Mouse (Mus musculus) adrenal gland, postnatal 14 days (tissue): ENCODE measurements around the gene Iqschfp. TPM values are rescaled to one million over a fixed set of nuclear protein-coding genes. Genes with fewer than 3 reads are reported as not detected.
A peak's percentile ranks its signal among the peaks of the same experiment; 100 is the strongest.
"Not testable (repeated sequence)": the region's sequence is repeated elsewhere in the genome, so short reads cannot be mapped to it uniquely, and the experiment has no call there.

Source experiments
- DNase-seq: peaks from one replicate; pipeline ENCODE4 v3.0.0; 2021; ENCODE audit warnings: mixed read lengths
- total RNA-seq: library from RNA; stranded (reverse); gene quantifications from 2 replicates; pipeline ENCODE4 v1.2.3, GENCODE M21; 2021

Iqschfp gene
- total RNA-seq, 1 experiment from 2014 or later, result not detected

DNA sequence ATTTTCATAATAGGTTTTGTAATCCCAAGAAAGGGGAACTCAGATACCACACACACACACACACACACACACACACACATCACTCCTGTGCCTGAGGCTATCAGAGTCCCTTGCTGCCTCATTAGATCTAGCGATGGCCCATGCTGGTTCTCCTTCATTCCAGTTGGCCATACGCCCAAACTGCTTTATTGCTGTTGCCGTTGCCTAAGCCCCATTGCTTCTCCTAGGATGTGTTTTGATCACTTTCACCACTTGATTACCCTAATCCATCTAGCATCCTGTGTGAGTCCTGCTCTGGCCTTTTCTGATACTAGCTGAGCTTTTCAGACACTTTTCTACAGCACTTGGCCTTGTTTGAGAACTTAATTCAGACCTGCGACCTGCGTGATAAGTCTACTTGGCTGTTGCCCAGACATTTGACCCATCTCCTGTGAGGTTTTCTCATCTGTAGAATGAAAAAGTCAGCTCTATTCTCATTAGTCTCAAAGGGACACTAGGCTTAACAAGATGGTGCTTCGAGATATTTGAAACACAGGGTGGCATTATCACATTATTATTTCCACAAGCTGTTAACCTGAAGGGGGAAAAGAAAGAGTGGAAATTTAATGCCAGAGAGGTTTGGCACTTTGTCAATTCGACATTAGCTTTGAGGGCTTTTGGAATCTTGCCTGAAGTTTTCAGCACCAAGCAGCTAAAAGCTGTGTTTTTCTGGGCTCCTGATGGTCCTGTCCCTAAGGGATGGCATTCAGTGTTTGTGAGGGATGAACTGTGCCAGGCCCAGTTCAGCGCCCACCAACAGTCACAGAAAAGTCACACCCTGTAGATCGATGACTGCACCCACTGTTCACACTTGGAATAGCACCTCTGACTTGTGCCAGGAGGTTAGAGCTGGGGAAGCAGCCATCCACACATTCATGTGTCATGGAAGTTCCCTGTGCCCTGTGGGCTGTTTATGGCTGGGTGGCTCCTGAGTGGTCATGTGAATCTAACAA is 179.7 kb downstream of the Iqschfp start:
- DNase-seq, result no peak

GRCm38 (mm10) chr3:68077406-68077805 is 185.4 kb downstream of the Iqschfp start:
- DNase-seq, result no peak

GRCm38 (mm10) chr3:68085024-68085423 is 193.0 kb downstream of the Iqschfp start:
- DNase-seq, result no peak

DNA sequence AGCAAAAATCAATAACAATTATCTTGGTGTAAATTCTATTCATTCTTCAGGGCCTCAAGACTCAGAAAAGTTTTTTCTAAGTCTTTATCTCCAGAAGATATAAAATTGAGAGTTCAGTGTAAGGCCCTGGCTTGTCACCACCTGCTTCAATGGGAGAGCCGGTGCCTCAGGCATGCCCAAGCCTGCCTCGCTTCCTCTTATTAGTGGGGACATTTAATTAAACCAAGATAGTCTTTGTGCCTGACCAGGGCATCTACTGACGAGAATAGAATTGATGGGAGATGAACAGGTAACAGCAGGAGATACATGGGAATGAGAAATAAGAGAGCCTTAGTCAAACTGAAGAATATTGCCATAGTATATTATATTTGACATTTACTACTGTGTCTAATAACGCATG is 200.1 kb downstream of the Iqschfp start:
- no peak for DNase-seq

DNA sequence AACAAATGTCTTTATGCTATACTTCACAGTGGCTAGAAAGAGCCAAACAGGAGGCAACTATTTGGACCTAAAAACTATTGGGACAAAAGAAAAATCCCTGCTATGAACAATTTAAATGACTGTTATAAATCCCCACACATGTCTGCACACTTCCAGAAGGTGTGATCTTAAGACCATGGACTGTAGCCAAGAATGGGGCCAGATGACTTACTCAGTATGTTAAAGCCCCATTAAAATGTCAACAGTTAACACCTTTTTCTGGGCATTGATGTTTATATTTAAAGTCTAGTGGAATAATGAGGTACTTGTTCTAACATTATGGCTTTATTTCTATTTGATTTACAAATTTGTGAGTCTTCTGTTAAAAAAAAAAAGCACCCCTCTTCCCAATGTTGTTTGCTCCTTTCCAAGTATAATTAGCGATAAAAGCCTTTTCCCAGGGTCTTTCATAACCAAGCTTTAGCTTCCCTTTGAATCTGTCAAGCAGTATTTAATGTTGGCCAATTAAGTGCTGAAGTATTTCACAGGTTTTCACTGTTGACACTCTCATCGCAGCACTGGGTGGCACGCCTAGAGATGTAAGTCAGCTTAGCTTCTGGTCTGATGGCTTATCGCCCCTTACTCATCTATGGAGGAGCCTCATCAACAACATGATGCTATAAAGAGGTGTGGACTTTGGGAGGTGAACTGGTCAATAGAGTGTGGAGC is 204.8 kb downstream of the Iqschfp start:
- DNase-seq, result no peak

DNA sequence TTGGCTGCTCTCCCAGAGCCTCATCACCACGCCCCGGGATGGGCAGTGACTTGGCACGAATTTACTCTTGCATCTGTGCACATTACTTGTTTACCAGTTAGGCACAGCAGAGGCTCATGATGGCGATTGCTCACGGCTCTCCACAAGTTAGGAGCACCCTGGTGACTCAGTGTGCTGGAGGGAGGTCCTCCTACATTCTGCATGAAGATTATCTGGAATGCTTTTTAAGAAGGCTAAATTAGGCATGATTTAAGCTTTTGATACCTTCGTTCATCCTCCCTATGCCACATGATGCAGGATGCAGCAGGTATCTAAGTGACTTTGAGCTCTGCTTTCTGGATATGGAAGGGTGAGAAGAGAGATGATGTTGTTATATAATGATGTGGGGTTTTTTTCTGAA is 207.5 kb downstream of the Iqschfp start:
- not testable (repeated sequence) for DNase-seq

DNA sequence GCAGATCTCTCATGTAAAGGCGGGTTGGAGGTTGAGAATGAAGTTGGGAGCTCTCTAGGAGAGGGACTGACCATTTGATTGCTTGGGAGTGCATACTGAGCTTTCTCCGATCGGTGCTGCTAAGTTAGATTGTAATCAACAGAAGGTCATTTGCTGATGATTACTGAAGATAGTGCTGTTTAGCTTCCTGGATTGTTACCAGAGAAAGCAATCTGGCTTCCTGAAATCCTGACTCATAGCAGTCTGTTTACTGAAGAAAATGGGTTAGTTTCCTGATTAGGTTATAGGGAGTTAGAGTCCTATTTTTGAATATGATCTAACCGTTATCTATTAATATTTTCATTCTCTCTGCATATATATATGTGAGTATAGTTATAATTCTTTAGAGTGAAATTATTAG is 209.3 kb downstream of the Iqschfp start:
- DNase-seq, result no peak

GRCm38 (mm10) chr3:68105081-68105685 is 213.2 kb downstream of the Iqschfp start:
- no peak for DNase-seq

GRCm38 (mm10) chr3:68121338-68121737 is 229.3 kb downstream of the Iqschfp start:
- DNase-seq, result no peak

GRCm38 (mm10) chr3:68126284-68126856 is 234.3 kb downstream of the Iqschfp start:
- DNase-seq, result no peak

DNA sequence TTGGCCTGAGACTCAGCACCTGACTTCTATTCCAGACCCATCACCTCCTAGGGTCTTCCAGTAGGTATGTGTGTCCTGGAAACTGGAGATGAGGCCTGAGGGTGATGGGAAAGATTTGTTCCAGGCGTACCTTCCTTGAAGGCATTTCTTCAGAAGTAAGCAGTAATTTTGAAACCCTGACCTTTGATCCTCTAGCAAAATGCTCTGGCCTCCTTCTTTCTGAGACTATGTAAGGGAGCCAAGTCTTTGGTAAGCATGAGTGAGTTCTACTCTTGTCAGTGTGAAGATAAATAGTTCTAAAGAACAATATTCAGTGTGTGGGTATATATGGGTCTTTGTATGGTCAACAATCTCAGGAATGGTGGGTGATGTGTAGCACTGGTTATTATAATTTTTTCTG is 238.4 kb downstream of the Iqschfp start:
- DNase-seq, result no peak

DNA sequence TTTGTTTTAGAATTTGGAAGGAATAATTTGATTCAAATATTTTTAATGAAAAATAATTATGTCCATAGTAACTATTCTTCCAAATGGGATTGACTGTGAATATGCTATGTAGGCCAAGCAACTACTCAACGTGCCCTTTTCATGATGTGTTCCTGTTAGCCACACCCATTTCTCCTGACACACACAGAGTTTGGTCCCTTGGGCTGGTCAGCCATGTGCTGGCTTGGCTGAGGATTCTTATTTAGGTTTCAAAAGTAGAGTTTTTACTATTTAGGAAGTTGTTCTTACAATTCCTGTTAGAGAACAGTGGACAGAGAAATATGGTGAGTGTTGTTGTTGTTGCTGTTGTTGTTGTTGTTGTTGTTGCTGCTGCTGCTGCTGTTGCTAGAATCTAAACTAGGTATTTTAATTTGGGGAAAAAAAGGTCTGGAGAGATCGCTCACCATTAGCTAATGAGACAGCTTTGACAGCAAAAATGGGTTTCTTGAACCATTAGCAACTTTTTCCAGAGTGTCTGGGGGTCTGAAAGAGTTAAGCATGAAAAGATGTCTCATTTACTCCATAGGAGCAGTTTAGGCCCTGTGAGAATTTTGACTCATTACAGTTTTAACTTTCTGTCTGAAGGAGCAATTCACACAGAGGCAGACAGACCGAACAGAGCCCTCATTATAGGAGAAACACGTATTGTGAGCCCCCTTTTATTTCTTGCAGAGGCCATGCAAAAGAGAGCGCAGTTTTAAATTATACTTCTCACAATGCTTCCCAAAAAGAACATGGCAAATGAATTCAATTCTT is 247.0 kb downstream of the Iqschfp start:
- no peak for DNase-seq

DNA sequence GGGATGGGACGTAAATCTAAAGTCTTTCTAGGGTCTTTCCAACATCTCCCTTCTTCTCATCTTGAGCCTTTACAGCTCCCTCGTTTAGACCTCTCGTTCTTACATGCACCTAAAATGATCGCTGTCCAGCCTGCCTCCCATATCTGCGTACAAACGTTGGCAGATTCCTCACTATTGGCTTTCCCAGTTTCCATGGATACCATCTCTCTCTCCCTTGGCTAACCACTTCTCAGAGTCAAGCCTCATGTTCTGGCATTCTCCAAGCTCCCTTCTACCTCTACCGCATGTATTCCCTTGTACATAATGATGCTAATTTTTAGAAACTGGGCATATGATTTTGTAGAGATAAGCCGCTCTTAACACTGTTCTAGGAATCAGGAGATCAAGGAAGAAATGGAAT is 258.7 kb downstream of the Iqschfp start:
- no peak for DNase-seq

DNA sequence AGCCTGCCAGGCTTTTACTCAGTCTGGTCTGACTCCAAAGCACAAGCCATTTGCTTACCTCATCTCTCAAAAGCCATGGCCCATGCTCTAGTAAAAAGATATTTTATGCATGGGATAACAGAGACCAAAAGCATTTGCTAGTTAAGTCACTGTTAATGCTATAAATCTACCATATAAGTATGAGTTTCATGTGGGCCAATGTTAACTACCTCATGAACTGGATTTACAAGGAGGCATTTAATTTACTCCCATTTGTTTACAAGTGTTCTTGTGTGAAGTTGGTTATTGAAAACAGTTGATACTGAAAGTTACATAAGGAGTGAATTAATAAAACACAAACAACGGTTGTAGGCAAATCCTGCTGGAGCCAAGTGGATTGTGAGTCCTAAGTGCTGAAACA is 268.1 kb downstream of the Iqschfp start:
- DNase-seq, result no peak

GRCm38 (mm10) chr3:68160760-68161159 is 268.7 kb downstream of the Iqschfp start:
- no peak for DNase-seq

DNA sequence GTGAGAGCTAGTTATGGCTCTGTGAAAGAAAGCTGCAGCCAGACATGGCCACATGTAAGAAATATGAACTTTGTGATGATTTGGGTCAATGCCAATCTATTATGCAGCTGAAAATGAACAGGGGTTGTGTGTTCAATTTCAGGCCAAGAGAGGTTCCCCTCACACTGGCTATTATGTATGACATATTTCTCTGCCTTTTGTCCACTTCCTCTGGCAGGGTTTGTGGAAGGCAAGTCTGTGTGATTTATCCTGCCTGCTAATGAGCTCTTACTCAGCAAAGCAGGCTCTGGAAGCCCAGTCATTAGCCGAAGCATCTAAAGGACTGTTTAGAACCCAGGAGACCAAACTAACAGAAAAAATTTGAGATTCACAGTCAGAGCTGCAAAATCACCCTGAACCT is 286.2 kb downstream of the Iqschfp start:
- no peak for DNase-seq

- DNase-seq, result peak; percentile 6
These were observed 295.4 kb downstream of the Iqschfp start for GRCm38 (mm10) chr3:68187471-68187870.

DNA sequence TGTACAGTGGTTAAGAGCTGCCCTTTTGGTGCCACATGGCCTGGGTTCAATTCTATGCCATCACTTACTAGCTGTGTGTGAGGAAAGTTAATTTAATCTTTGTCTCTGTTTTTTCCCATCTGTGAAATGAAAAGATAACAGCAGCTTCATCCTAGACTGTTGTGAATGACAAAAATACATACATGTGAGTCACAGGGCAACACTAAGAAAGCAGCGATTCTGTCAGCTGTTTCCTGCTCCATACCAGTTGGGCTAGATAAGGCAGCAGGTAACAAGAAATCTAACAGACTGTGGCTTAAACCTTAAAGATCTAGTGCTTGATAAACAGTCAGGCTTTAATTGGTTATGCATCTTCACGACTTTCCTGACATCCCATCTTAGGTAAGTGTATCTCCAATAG is 297.1 kb downstream of the Iqschfp start:
- DNase-seq, result no peak

DNA sequence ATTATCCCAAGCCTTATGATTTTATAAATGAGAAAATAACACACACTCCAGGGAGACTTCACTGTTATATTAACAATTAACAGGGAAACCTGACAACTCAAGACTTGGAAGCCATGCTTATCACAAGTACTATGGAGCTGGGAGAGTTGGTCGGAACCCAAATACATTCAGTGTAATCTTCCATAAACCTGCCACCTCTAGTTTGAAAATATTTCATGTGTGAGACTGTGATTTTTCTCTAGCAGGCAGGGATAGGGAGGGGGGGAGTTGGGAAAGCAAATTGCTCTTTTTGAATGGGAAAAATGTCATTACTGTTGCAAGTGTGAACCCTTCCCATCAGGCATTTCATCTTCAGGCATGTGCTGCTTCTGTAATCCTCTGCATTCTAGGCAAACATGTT is 304.9 kb downstream of the Iqschfp start:
- DNase-seq, result no peak

GRCm38 (mm10) chr3:68201214-68201613 is 309.2 kb downstream of the Iqschfp start:
- no peak for DNase-seq

GRCm38 (mm10) chr3:68202162-68202902 is 310.3 kb downstream of the Iqschfp start:
- DNase-seq, result no peak
